Mouse (Mus musculus) myocyte (in vitro differentiated cells): ENCODE results near the gene Ube2q1. TPM values are rescaled to one million over a fixed set of nuclear protein-coding genes. Genes with fewer than 3 reads are reported as not detected.

Experiments
- H3K27me3 ChIP-seq: one replicate; pipeline ENCODE4 v1.6.1; 2011; ENCODE audit not compliant: control insufficient read depth, insufficient read depth, insufficient read length
- H3K36me3 ChIP-seq: one replicate; pipeline ENCODE4 v1.6.1; 2011; ENCODE audit not compliant: control insufficient read depth, insufficient read depth
- H3K4me2 ChIP-seq: one replicate; pipeline ENCODE4 v1.6.1; 2011; ENCODE audit warnings: low read depth, control low read depth
- H3K4me3 ChIP-seq: one replicate; pipeline ENCODE4 v1.5.1; 2011; ENCODE audit warnings: mild to moderate bottlenecking, control low read depth, moderate library complexity
- H3K79me2 ChIP-seq: one replicate; pipeline ENCODE4 v1.6.1; 2011; ENCODE audit not compliant: control insufficient read depth, insufficient read depth
- H3ac ChIP-seq: one replicate; pipeline ENCODE4 v1.6.1; 2011; ENCODE audit not compliant: control insufficient read depth, insufficient read length
- CEBPB ChIP-seq: IDR thresholded peaks from 2 replicates; pipeline ENCODE4 v1.6.1; 2011; ENCODE audit warnings: mild to moderate bottlenecking, moderate library complexity; ENCODE audit not compliant: poor library complexity, insufficient read depth, severe bottlenecking
- E2F4 ChIP-seq: IDR thresholded peaks from one replicate; pipeline ENCODE4 v1.6.1; 2011; ENCODE audit warnings: mild to moderate bottlenecking, control low read depth, moderate library complexity; ENCODE audit not compliant: insufficient read depth
- MAX ChIP-seq: IDR thresholded peaks from one replicate; pipeline ENCODE4 v1.6.1; 2011; ENCODE audit warnings: low read depth, mild to moderate bottlenecking, control low read depth
- MYOD1 ChIP-seq, 3 experiments: IDR thresholded peaks; one replicate each; pipeline ENCODE4 v1.6.1; 2011; ENCODE audit warnings: control low read depth in 2 of 3, low read depth in 2 of 3, mild to moderate bottlenecking in 2 of 3, moderate library complexity in 1 of 3; ENCODE audit not compliant: insufficient read length in 2 of 3, control insufficient read depth in 1 of 3
- MYOG ChIP-seq, 3 experiments: IDR thresholded peaks; one replicate each; pipeline ENCODE4 v1.6.1; 2011; ENCODE audit warnings: control low read depth in 2 of 3, low read depth in 2 of 3, mild to moderate bottlenecking in 2 of 3; ENCODE audit not compliant: insufficient read length in 2 of 3, control insufficient read depth in 1 of 3, insufficient read depth in 1 of 3
- POLR2A ChIP-seq: IDR thresholded peaks from one replicate; pipeline ENCODE4 v1.6.1; 2011; ENCODE audit warnings: low read depth, mild to moderate bottlenecking, control low read depth, moderate library complexity; ENCODE audit not compliant: insufficient read length
- POLR2AphosphoS2 ChIP-seq: IDR thresholded peaks from one replicate; pipeline ENCODE4 v1.6.1; 2011; ENCODE audit warnings: low read depth, control low read depth; ENCODE audit not compliant: insufficient read length
- REST ChIP-seq: IDR thresholded peaks from one replicate; pipeline ENCODE4 v1.6.1; 2011; ENCODE audit warnings: mild to moderate bottlenecking, control low read depth, moderate library complexity; ENCODE audit not compliant: insufficient read depth, insufficient read length
- SRF ChIP-seq: IDR thresholded peaks from one replicate; pipeline ENCODE4 v1.6.1; 2011; ENCODE audit warnings: low read depth; ENCODE audit not compliant: control insufficient read depth, insufficient read length
- TCF12 ChIP-seq: IDR thresholded peaks from one replicate; pipeline ENCODE4 v1.6.1; 2011; ENCODE audit warnings: mild to moderate bottlenecking, control low read depth; ENCODE audit not compliant: poor library complexity, insufficient read depth, severe bottlenecking
- TCF3 ChIP-seq: IDR thresholded peaks from one replicate; pipeline ENCODE4 v1.6.1; 2011; ENCODE audit warnings: low read depth, control low read depth; ENCODE audit not compliant: insufficient read length
- USF1 ChIP-seq: IDR thresholded peaks from one replicate; pipeline ENCODE4 v1.6.1; 2011; ENCODE audit warnings: low read depth, mild to moderate bottlenecking, control low read depth, moderate library complexity
- polyA plus RNA-seq: library from polyadenylated mRNA; unstranded; fragments of >200 nt; fragmentation: generic; extraction: Trizol; gene quantifications from one replicate; pipeline ENCODE4 v1.2.1, GENCODE M21; 2012; ENCODE audit warnings: missing spikeins

Gene Ube2q1
- 39.8 TPM for polyA plus RNA-seq

DNA sequence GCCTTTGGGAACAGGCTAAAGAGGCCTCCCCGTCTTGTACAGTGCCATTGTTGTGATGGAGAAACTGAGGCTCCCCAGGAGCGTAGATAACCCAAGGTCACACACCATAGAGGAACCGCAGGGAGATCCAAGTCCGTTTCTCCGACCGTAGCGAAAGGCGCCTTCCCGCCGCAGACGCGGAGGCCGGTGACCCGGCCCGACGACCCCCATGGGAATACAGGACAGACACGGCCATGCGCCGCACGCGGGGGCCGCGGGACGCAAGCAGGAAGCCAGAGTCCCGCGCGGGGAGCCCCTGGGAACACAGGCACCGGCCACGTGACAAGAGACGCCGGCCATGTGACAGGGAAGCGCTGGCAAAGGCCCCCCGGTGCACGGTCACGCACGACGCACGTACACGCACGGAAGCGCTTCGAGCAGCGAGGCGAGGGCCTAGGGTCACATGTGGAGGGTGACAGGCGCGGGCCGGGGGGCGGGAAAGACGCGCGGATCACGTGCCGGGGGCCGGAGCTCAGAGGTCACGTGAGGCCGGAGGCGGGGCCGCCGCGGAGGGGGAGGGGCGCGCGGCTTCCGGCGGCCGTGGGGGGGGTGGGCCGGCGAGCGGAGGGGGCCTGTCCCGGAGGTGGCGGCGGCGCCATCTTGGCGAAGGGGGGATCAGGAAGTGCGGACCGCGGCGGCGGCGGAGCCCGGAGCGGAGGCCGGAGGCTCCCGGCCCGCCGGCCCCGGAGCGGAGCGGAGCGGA is at the start of gene Ube2q1:
Gene Ube2q1, plus strand, starts transcription at position 649 of the 742 bp plus-strand sequence.
- peak within 1 kb of the TSS; percentile 98 for H3K4me2 ChIP-seq
- peak within 1 kb of the TSS; percentile 73 for H3ac ChIP-seq
- H3K27me3 ChIP-seq = no peaks in the 10 kb centered on the region
- TF ChIP-seq USF1 = peak; percentile 88
- TF ChIP-seq MYOG (IDR thresholded peaks at IDR 0.05; ENCODE audit: control insufficient read depth in 1 of 3, insufficient read depth in 1 of 3, insufficient read length in 2 of 3, low read depth in 2 of 3) = peak in 2 of 3 experiments; percentile 44 to 56
- TF ChIP-seq TCF3 = no peak
- peak; percentile 78 for TF ChIP-seq POLR2A
- no peak for TF ChIP-seq E2F4
- TF ChIP-seq MYOD1 (IDR thresholded peaks at IDR 0.05; ENCODE audit: control insufficient read depth in 1 of 3, insufficient read length in 2 of 3, low read depth in 2 of 3) = peak in 2 of 3 experiments; percentile 20 to 46
- TF ChIP-seq TCF12 = no peak
- no peak for TF ChIP-seq SRF
- peak; percentile 69 for TF ChIP-seq POLR2AphosphoS2
- TF ChIP-seq CEBPB = no peak
- TF ChIP-seq MAX = peak; percentile 92
- TF ChIP-seq REST = peak; percentile 7
- peak within 1 kb of the TSS; percentile 65 for H3K4me3 ChIP-seq
- H3K79me2 ChIP-seq = peaks cover 33% of the 10 kb centered on the region
- H3K36me3 ChIP-seq = peaks cover 20% of the 10 kb centered on the region

GRCm38 (mm10) chr3:89727028-89727427 is 46.4 kb upstream of the Ube2q1 start:
- no peaks in the 10 kb centered on the region for H3K36me3 ChIP-seq
- TF ChIP-seq SRF = no peak
- TF ChIP-seq MYOD1 (IDR thresholded peaks at IDR 0.05; ENCODE audit: control insufficient read depth in 1 of 3, insufficient read length in 2 of 3, low read depth in 2 of 3) = no peak
- TF ChIP-seq E2F4 = no peak
- TF ChIP-seq REST = no peak
- no peak for TF ChIP-seq MAX
- H3K27me3 ChIP-seq = no peaks in the 10 kb centered on the region

DNA sequence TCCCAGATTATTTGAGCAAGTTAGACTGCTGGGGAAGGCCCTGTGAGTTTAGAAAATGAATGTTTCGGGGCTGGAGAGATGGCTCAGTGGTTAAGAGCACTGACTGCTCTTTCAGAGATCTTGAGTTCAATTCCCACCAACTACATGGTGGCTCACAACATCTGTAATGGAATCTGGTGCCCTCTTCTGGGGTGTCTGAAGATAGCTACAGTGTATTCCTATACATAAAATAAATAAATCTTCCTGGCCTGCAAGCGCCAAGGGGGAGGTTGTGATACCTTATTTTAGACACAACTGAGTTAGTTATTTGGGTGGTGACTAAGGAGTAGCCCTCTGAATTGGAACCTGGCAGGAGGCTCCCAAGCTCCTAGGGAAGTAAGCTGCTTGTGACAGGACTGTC is 44.6 kb upstream of the Ube2q1 start:
- Histone ChIP-seq H3K4me2 (no peak overlapping the region), H3K79me2 (peaks cover 59% of the 10 kb centered on the region), H3ac (no peak overlapping the region), H3K36me3 (no peaks in the 10 kb centered on the region), H3K27me3 (no peaks in the 10 kb centered on the region), H3K4me3 (no peak overlapping the region)
- TF ChIP-seq TCF3 (no peak), CEBPB (no peak), SRF (no peak), E2F4 (no peak), POLR2A (no peak), MYOD1 (IDR thresholded peaks at IDR 0.05; ENCODE audit: control insufficient read depth in 1 of 3, insufficient read length in 2 of 3, low read depth in 2 of 3) (no peak), TCF12 (no peak), MAX (no peak), MYOG (IDR thresholded peaks at IDR 0.05; ENCODE audit: control insufficient read depth in 1 of 3, insufficient read depth in 1 of 3, insufficient read length in 2 of 3, low read depth in 2 of 3) (no peak), POLR2AphosphoS2 (no peak), USF1 (no peak), REST (no peak)

More at GRCm38 (mm10) chr3:89727028-89727427, 46.4 kb upstream of the Ube2q1 start:
- no peak overlapping the region for H3K4me2 ChIP-seq
- no peak overlapping the region for H3K4me3 ChIP-seq
- peaks cover 59% of the 10 kb centered on the region for H3K79me2 ChIP-seq
- H3ac ChIP-seq = no peak overlapping the region

DNA sequence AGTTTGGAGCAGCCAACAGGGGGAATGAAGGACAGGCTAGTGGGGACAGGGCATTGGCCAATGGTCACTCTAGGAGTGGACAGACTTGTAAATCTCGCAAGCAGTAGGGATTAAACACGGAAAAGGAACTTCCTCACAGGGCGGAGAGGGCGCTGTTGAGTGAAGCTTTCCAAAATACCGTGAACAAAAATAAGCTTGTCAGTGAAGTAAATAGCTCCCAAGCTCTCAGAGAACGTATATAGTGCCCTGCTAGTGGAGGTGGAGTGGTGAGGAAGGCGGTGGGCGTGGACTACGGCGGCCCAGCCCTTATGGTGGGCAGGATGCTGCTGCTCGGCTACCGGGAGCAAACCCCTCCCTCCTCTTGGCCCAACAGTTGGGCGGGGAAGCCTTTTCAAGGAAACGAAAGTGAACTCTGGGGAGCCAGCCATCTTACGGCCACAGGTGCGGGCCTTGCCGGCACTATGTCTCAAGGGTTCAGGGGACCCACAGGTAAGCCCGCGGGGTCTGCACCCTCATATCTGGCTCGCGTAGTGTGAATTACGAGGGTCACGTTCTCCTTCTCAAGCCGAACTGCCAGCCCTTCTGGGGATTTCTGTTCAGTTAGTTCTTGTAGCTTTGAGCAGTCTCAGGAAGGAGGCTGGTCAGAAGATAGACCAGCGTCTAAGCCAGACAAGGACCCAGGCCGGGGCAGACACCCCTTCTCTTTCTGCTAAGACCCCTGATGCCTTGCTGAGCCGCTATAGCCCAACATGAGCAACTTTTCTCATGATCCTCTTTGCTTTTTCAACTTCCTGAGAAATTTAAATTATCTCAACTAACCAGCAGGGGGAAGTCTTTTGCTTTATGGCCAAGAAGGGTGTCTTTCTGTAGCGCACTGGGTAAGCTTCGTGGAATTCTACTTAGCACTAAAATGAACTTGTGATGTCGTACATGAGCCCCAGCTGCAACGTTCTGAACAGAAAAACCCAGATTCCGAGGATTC is 42.8 kb upstream of the Ube2q1 start:
- H3ac ChIP-seq = no peak overlapping the region
- no peaks in the 10 kb centered on the region for H3K27me3 ChIP-seq
- no peaks in the 10 kb centered on the region for H3K36me3 ChIP-seq
- peak overlapping the region; percentile 46 for H3K4me3 ChIP-seq
- no peak for TF ChIP-seq TCF12
- no peak for TF ChIP-seq CEBPB
- no peak for TF ChIP-seq MYOG (IDR thresholded peaks at IDR 0.05; ENCODE audit: control insufficient read depth in 1 of 3, insufficient read depth in 1 of 3, insufficient read length in 2 of 3, low read depth in 2 of 3)
- TF ChIP-seq POLR2A = peak; percentile 11
- no peak for TF ChIP-seq SRF
- peak overlapping the region; percentile 95 for H3K4me2 ChIP-seq
- H3K79me2 ChIP-seq = peaks cover 48% of the 10 kb centered on the region
